Mouse (Mus musculus): ENCODE measurements around the gene Chp1.

Chp1 gene

DNA sequence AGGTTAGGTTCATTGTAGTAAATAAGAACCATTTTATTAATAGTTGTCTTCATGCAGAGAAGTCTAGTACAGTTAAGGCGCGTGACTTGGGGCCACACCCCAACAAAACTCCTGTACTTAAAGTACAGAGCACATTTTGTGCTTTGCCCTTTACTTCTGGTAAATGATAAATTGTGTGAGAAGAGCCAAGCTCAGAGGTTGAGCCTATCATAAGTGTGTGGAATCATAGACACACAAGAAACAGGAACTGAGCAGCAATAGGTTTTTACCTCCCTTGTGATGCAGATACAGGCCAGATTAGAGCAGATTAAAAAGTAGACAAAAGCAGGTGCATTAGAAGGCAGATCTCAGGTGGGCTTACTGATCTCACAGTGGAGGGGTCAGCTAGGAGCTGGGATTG lies 73.8 kb downstream of the Chp1 start:
- peak; percentile 52 for DNase-seq (ENCODE audit: extremely low read depth, low read depth)

Measured in MEL-GATA-1-ER (cell line).